Mouse (Mus musculus): ENCODE data around the gene Ptgis. TPM values are rescaled to one million over a fixed set of nuclear protein-coding genes. Genes with fewer than 3 reads are reported as not detected.

The Ptgis gene
- polyA plus RNA-seq, 1 experiment = 9.1 TPM

DNA sequence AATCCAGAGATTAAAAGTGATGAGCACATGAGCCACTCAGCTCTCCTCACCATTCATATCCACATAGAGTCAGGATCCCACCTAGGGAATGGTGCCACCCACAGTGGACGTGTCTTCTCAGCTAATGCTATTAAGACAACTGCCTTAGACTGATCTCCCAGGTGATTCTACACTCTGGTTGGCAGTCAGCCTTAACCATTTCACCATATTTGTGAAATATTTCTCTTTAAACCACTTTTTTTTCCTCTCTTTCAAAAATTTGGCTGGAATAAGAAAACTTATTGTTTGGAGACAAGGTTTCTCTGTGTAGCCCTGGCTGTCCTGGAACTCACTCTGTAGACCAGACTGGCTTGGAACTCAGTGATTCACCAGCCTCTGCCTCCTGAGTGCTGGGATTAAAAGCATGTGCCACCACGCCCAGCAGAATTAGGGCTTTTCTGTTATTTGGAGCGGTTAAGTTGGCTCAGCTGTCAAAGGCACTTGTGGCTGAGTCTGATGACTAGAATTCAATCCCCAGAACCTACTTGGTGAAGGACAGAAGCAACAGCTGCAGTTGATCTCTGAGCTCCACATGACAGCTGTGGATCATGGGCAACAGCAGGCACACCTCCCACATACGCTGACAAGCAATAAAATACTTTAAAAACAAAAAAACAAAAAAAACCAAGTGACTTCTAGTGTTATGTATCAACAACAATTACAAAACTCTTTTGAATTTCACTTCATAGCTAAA is 3.6 kb upstream of the Ptgis start:
- H3K27ac ChIP-seq (ENCODE audit: control insufficient read depth, insufficient read depth, low read depth, low read length) = no peak overlapping the region
- no peak overlapping the region for H3K4me3 ChIP-seq (ENCODE audit: control insufficient read depth, low read depth, low read length)
- TF ChIP-seq CTCF (IDR thresholded peaks at IDR 0.05; ENCODE audit: control insufficient read depth, insufficient read depth, insufficient replicate concordance, low read depth, low read length) = no peak
- no peak for TF ChIP-seq POLR2A (IDR thresholded peaks at IDR 0.05; ENCODE audit: control insufficient read depth, low read depth, low read length)
- H3K4me1 ChIP-seq (ENCODE audit: control insufficient read depth, insufficient read depth, low read length) = peaks cover 6% of the 10 kb centered on the region
- H3K36me3 ChIP-seq (ENCODE audit: control insufficient read depth, insufficient read depth, low read length) = no peaks in the 10 kb centered on the region
- no peaks in the 10 kb centered on the region for H3K27me3 ChIP-seq (ENCODE audit: control insufficient read depth, insufficient read depth, low read length)

DNA sequence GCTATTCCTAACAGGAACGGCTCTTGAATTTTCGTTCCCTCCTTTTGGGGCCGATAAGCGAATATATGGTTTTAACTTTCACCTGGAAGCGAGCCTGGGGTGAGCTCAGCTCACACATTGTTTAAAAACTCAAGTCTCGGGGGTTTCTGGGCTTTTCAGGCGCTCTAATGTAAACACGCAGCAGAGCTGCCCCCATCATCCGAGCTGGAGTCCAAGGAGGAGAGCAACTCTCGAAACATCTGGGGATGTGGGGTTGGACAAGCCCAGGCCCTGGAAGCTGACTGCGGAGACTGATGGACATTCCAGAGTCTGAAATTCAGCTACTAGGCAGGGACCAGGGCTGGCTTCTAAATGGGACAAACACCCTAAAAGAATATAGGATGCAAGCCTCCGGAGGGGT is 1.1 kb downstream of the Ptgis start:
- Histone ChIP-seq H3K4me3 (ENCODE audit: control insufficient read depth, low read depth, low read length) (peak overlapping the region; percentile 50), H3K27me3 (ENCODE audit: control insufficient read depth, insufficient read depth, low read length) (no peaks in the 10 kb centered on the region), H3K36me3 (ENCODE audit: control insufficient read depth, insufficient read depth, low read length) (no peaks in the 10 kb centered on the region), H3K4me1 (ENCODE audit: control insufficient read depth, insufficient read depth, low read length) (peaks cover 6% of the 10 kb centered on the region; the same call in 1 of the 2 replicates), H3K27ac (ENCODE audit: control insufficient read depth, insufficient read depth, low read depth, low read length) (no peak overlapping the region)
- TF ChIP-seq CTCF (IDR thresholded peaks at IDR 0.05; ENCODE audit: control insufficient read depth, insufficient read depth, insufficient replicate concordance, low read depth, low read length) (no peak), POLR2A (IDR thresholded peaks at IDR 0.05; ENCODE audit: control insufficient read depth, low read depth, low read length) (no peak)

DNA sequence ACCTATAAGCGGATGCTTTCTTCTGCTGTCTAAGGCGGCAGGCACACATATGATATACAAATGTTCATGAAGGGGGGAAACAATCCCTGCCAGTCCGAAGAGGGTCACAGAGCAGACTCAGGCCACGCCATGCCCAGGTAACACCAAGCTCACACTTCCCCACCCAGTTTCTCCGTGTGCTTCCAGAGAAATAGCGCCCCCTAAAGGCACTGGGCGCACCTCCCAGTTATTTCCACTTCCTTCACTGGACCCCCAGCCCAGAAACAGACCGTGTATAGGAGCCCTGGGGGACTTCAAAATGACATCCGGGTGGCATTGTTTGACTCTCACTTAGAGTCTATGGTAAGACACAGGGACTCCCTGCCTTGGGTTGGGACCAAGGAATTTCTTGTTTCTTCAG is 3.2 kb downstream of the Ptgis start:
- TF ChIP-seq CTCF (IDR thresholded peaks at IDR 0.05; ENCODE audit: control insufficient read depth, insufficient read depth, insufficient replicate concordance, low read depth, low read length) (peak; percentile 49; the same call in 1 of the 2 replicates), POLR2A (IDR thresholded peaks at IDR 0.05; ENCODE audit: control insufficient read depth, low read depth, low read length) (no peak)
- Histone ChIP-seq H3K4me3 (ENCODE audit: control insufficient read depth, low read depth, low read length) (no peak overlapping the region), H3K27me3 (ENCODE audit: control insufficient read depth, insufficient read depth, low read length) (no peaks in the 10 kb centered on the region), H3K4me1 (ENCODE audit: control insufficient read depth, insufficient read depth, low read length) (peaks cover 6% of the 10 kb centered on the region; the same call in 1 of the 2 replicates), H3K36me3 (ENCODE audit: control insufficient read depth, insufficient read depth, low read length) (no peaks in the 10 kb centered on the region), H3K27ac (ENCODE audit: control insufficient read depth, insufficient read depth, low read depth, low read length) (no peak overlapping the region)

DNA sequence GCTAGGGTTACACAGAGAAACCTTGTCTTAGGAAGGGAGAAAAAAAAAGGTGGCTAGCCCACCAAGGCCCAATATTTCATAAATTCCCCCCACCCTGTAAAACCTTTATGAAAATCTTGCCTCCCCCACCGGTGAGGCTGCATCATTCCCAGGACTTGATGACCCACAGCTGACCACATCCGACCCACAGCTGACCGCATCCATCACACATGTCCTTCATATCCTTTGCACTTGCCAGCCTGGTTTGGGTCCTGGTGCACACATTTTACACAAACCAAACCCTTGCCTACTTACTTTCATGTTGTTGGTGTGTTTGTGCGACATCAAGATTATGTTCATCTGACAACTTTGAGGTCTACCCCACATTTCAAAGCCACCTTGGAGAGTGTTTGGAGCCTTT is 4.2 kb downstream of the Ptgis start:
- Histone ChIP-seq H3K36me3 (ENCODE audit: control insufficient read depth, insufficient read depth, low read length) (no peaks in the 10 kb centered on the region), H3K27ac (ENCODE audit: control insufficient read depth, insufficient read depth, low read depth, low read length) (peak overlapping the region; percentile 0), H3K27me3 (ENCODE audit: control insufficient read depth, insufficient read depth, low read length) (no peaks in the 10 kb centered on the region), H3K4me1 (ENCODE audit: control insufficient read depth, insufficient read depth, low read length) (peaks cover 7% of the 10 kb centered on the region), H3K4me3 (ENCODE audit: control insufficient read depth, low read depth, low read length) (no peak overlapping the region)
- TF ChIP-seq CTCF (IDR thresholded peaks at IDR 0.05; ENCODE audit: control insufficient read depth, insufficient read depth, insufficient replicate concordance, low read depth, low read length) = no peak
- TF ChIP-seq POLR2A (IDR thresholded peaks at IDR 0.05; ENCODE audit: control insufficient read depth, low read depth, low read length) = no peak

DNA sequence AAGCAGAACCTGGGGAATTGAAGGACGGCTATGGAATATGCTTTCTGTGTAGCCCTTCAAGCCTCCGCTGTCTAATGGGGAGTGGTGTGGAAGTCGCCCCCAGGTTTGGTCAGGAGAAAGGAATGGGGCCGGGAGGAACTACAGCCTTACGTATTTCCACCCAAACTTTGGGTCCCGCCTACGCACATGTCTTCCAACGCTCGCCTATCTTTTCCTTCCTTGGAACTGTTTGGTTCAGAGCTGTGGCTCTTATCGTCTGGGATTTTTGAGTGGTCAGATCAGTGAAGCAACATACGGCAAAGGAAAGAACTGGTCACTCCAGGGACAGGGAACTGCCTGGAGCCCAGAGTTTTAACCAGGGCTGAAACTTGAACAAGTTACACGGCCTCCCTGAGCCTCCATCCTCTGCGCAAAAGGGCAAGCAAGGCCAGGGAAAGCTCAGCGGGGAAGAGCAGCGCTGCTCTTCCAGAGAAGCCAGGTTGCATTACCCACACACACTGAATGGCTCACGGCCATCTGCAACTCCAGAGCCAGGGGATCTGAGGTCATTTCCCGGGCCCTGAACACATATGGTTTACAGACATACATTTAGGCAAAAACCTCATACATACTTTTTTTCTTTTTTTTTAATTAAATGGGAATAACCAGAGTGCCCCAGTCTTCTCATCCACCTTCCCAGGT is 4.9 kb downstream of the Ptgis start:
- TF ChIP-seq CTCF (IDR thresholded peaks at IDR 0.05; ENCODE audit: control insufficient read depth, insufficient read depth, insufficient replicate concordance, low read depth, low read length) (no peak), POLR2A (IDR thresholded peaks at IDR 0.05; ENCODE audit: control insufficient read depth, low read depth, low read length) (no peak)
- Histone ChIP-seq H3K4me3 (ENCODE audit: control insufficient read depth, low read depth, low read length) (no peak overlapping the region), H3K36me3 (ENCODE audit: control insufficient read depth, insufficient read depth, low read length) (no peaks in the 10 kb centered on the region), H3K27ac (ENCODE audit: control insufficient read depth, insufficient read depth, low read depth, low read length) (peak overlapping the region; percentile 56), H3K4me1 (ENCODE audit: control insufficient read depth, insufficient read depth, low read length) (peaks cover 12% of the 10 kb centered on the region), H3K27me3 (ENCODE audit: control insufficient read depth, insufficient read depth, low read length) (no peaks in the 10 kb centered on the region)

DNA sequence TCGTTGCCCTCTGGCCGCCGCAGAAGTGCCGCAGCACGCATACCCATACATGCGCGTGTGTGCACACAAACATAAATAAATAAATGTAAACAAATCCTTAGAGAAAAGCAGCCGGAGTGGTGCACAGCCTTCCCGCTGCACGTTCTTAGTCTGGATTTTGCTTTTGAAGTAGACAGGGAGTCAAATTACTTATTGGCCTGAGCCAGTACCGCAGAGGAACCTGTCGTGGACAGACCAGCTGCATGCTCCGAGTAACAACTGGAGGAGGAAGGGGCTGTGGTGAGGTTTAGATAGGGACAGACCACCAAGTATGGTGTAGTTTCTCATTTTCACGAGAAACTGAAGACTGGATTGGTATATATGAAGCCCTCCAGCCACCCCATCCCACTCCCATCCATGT is 6.6 kb downstream of the Ptgis start:
- no peak for TF ChIP-seq POLR2A (IDR thresholded peaks at IDR 0.05; ENCODE audit: control insufficient read depth, low read depth, low read length)
- TF ChIP-seq CTCF (IDR thresholded peaks at IDR 0.05; ENCODE audit: control insufficient read depth, insufficient read depth, insufficient replicate concordance, low read depth, low read length) = no peak
- H3K4me1 ChIP-seq (ENCODE audit: control insufficient read depth, insufficient read depth, low read length) = peaks cover 9% of the 10 kb centered on the region
- no peaks in the 10 kb centered on the region for H3K27me3 ChIP-seq (ENCODE audit: control insufficient read depth, insufficient read depth, low read length)
- H3K36me3 ChIP-seq (ENCODE audit: control insufficient read depth, insufficient read depth, low read length) = no peaks in the 10 kb centered on the region
- no peak overlapping the region for H3K4me3 ChIP-seq (ENCODE audit: control insufficient read depth, low read depth, low read length)
- H3K27ac ChIP-seq (ENCODE audit: control insufficient read depth, insufficient read depth, low read depth, low read length) = no peak overlapping the region

DNA sequence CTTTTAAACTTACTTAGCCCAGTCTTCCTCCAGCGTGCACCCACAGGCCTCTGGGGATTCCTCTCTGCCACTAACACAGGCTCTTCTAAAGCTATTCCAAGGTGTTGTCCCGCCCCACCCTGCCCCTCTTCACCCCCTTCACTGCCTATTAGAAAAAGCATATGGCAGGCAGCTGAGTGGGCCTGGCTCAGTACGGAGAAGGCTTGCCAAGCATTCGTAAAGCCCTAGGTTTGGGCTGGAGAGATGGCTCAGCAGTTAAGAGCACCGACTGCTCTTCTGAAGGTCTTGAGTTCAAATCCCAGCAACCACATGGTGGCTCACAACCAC is 7.4 kb downstream of the Ptgis start:
- no peaks in the 10 kb centered on the region for H3K27me3 ChIP-seq (ENCODE audit: control insufficient read depth, insufficient read depth, low read length)
- no peak overlapping the region for H3K27ac ChIP-seq (ENCODE audit: control insufficient read depth, insufficient read depth, low read depth, low read length)
- no peaks in the 10 kb centered on the region for H3K36me3 ChIP-seq (ENCODE audit: control insufficient read depth, insufficient read depth, low read length)
- H3K4me3 ChIP-seq (ENCODE audit: control insufficient read depth, low read depth, low read length) = no peak overlapping the region
- peaks cover 9% of the 10 kb centered on the region for H3K4me1 ChIP-seq (ENCODE audit: control insufficient read depth, insufficient read depth, low read length)
- TF ChIP-seq CTCF (IDR thresholded peaks at IDR 0.05; ENCODE audit: control insufficient read depth, insufficient read depth, insufficient replicate concordance, low read depth, low read length) (no peak), POLR2A (IDR thresholded peaks at IDR 0.05; ENCODE audit: control insufficient read depth, low read depth, low read length) (no peak)

Data from testis, adult 2 months (tissue).